Comparison of ENCODE assay signal across 22 mouse cellular contexts in genomic region chr7:144140470-144140869, GRCm38 (mm10).
A peak's percentile ranks its signal among the peaks of the same experiment; 100 is the strongest.
DNase-seq lines count a peak whose midpoint lies in the region; ATAC-seq and TF ChIP-seq lines count a peak whose summit lies in the region.
"Had no signal": no experiment of that assay in that cellular context is flagged by ENCODE, and none has a peak within 500 bp of the region (broad histone marks: within the 10 kb centered on the region; RNA-seq: fewer than 3 reads in every experiment).

No protein-coding gene starts in this region.

- H3K9ac ChIP-seq in forebrain, postnatal 0 days: no peak overlapping the region
- H3K9ac ChIP-seq in forebrain, embryonic 12.5 days: no peak overlapping the region
- H3K9ac ChIP-seq in kidney, embryonic 15.5 days: no peak overlapping the region
- no peak overlapping the region for H3K9ac ChIP-seq in intestine, embryonic 15.5 days
- H3K9ac ChIP-seq: heart, embryonic 13.5 days; hindbrain, embryonic 12.5 days; limb, embryonic 15.5 days; liver, embryonic 14.5 days; lung, embryonic 14.5 days; midbrain, embryonic 12.5 days had no signal

- no peak overlapping the region for H3K4me2 ChIP-seq in forebrain, postnatal 0 days (ENCODE audit: low read depth)
- H3K4me2 ChIP-seq in forebrain, embryonic 12.5 days: no peak overlapping the region
- H3K4me2 ChIP-seq in kidney, embryonic 15.5 days: no peak overlapping the region
- H3K4me2 ChIP-seq in intestine, embryonic 15.5 days (replicated peaks): no peak overlapping the region
- H3K4me2 ChIP-seq: heart, embryonic 13.5 days; hindbrain, embryonic 12.5 days; limb, embryonic 15.5 days; lung, embryonic 14.5 days; midbrain, embryonic 12.5 days had no signal

- peak; percentile 57 for DNase-seq in forebrain, postnatal 0 days
- peak; percentile 31 for DNase-seq in kidney, adult 9 months
- peak; percentile 55 for DNase-seq in adipocyte (ENCODE audit: low spot score)
- DNase-seq in adrenal gland, adult 8-10 months: peak; percentile 67
- no peak for DNase-seq in spleen, adult 12 weeks (ENCODE audit: low spot score)
- DNase-seq: gastrocnemius, postnatal 25 days; heart, adult 18-20 months; heart, postnatal 14 days; lung, embryonic 14.5 days; retina, postnatal 1 day; right cerebral cortex, postnatal 25 days; thymus, postnatal 14 days had no signal

- no peaks in the 10 kb centered on the region for H3K36me3 ChIP-seq in forebrain, postnatal 0 days (ENCODE audit: insufficient read depth)
- H3K36me3 ChIP-seq in forebrain, embryonic 12.5 days (replicated peaks): no peaks in the 10 kb centered on the region
- no peaks in the 10 kb centered on the region for H3K36me3 ChIP-seq in kidney, embryonic 15.5 days
- H3K36me3 ChIP-seq in intestine, embryonic 15.5 days: no peaks in the 10 kb centered on the region
- H3K36me3 ChIP-seq: heart, embryonic 13.5 days; hindbrain, embryonic 12.5 days; limb, embryonic 15.5 days; midbrain, embryonic 12.5 days had no signal

- 46% methylated on average over 3 of the region's 3 CpGs for WGBS in forebrain, postnatal 0 days
- WGBS in forebrain, embryonic 12.5 days: 72% methylated on average over 3 of the region's 3 CpGs
- WGBS in kidney, embryonic 15.5 days: 70% methylated on average over 3 of the region's 3 CpGs
- 87% methylated on average over 3 of the region's 3 CpGs for WGBS in intestine, embryonic 15.5 days

- ATAC-seq in forebrain, postnatal 0 days: no peak
- ATAC-seq in forebrain, embryonic 12.5 days (ENCODE audit: low FRiP score): no peak
- no peak for ATAC-seq in kidney, embryonic 15.5 days (replicated peaks; ENCODE audit: low FRiP score)
- ATAC-seq in intestine, embryonic 15.5 days: no peak
- ATAC-seq: activated CD4-positive, CD25-positive, alpha-beta regulatory T cell, adult 4 months; forebrain, embryonic 16.5 days had no signal

- no peaks in the 10 kb centered on the region for H3K27me3 ChIP-seq in forebrain, postnatal 0 days (ENCODE audit: insufficient read depth, low read length)
- no peaks in the 10 kb centered on the region for H3K27me3 ChIP-seq in forebrain, embryonic 12.5 days
- no peaks in the 10 kb centered on the region for H3K27me3 ChIP-seq in kidney, embryonic 15.5 days
- no peaks in the 10 kb centered on the region for H3K27me3 ChIP-seq in intestine, embryonic 15.5 days (replicated peaks)
- H3K27me3 ChIP-seq: limb, embryonic 15.5 days; midbrain, embryonic 12.5 days had no signal

- no peak for TF ChIP-seq CTCF in forebrain, postnatal 0 days (IDR thresholded peaks at IDR 0.05; ENCODE audit: low read depth)

- no peak overlapping the region for H3K4me3 ChIP-seq in forebrain, postnatal 0 days (ENCODE audit: low read depth, low read length)
- H3K4me3 ChIP-seq in forebrain, embryonic 12.5 days (replicated peaks): no peak overlapping the region
- no peak overlapping the region for H3K4me3 ChIP-seq in kidney, embryonic 15.5 days (replicated peaks)
- no peak overlapping the region for H3K4me3 ChIP-seq in intestine, embryonic 15.5 days (replicated peaks)
- H3K4me3 ChIP-seq: heart, embryonic 13.5 days; hindbrain, embryonic 12.5 days; limb, embryonic 15.5 days; midbrain, embryonic 12.5 days had no signal

- H3K27ac ChIP-seq in forebrain, postnatal 0 days (ENCODE audit: low read depth, low read length): 0 out of 2 replicates have a peak overlapping the region, but pooled peaks have one; percentile 15
- no peak overlapping the region for H3K27ac ChIP-seq in forebrain, embryonic 12.5 days
- no peak overlapping the region for H3K27ac ChIP-seq in kidney, embryonic 15.5 days
- H3K27ac ChIP-seq in intestine, embryonic 15.5 days: no peak overlapping the region
- H3K27ac ChIP-seq: heart, embryonic 13.5 days; hindbrain, embryonic 12.5 days; limb, embryonic 15.5 days; liver, embryonic 14.5 days; midbrain, embryonic 12.5 days had no signal

- no peaks in the 10 kb centered on the region for H3K9me3 ChIP-seq in forebrain, postnatal 0 days (ENCODE audit: low read length)
- H3K9me3 ChIP-seq in forebrain, embryonic 12.5 days: no peaks in the 10 kb centered on the region
- no peaks in the 10 kb centered on the region for H3K9me3 ChIP-seq in kidney, embryonic 15.5 days (replicated peaks)
- H3K9me3 ChIP-seq in intestine, embryonic 15.5 days: no peaks in the 10 kb centered on the region
- H3K9me3 ChIP-seq: heart, embryonic 13.5 days; hindbrain, embryonic 12.5 days; limb, embryonic 15.5 days; midbrain, embryonic 12.5 days had no signal

- H3K4me1 ChIP-seq in forebrain, postnatal 0 days (ENCODE audit: insufficient read depth): no peaks in the 10 kb centered on the region
- H3K4me1 ChIP-seq in forebrain, embryonic 12.5 days: peaks cover 4% of the 10 kb centered on the region; the same call in 1 of the 2 replicates
- no peaks in the 10 kb centered on the region for H3K4me1 ChIP-seq in kidney, embryonic 15.5 days
- H3K4me1 ChIP-seq in intestine, embryonic 15.5 days (replicated peaks): no peaks in the 10 kb centered on the region
- H3K4me1 ChIP-seq: heart, embryonic 13.5 days; hindbrain, embryonic 12.5 days; limb, embryonic 15.5 days; midbrain, embryonic 12.5 days had no signal
